Mouse (Mus musculus): ENCODE measurements at regions not wholly inside any gene's neighbourhood (a gene's known extent, or its start where the extent isn't known, plus 50 kb on each side); places are given as distances from the start of the nearest gene placed in this dataset.

GRCm38 (mm10) chr2:169237321-169237720 lies 281.9 kb upstream of the Zfp64 start:
- DNase-seq (ENCODE audit: low spot score) = no peak

- DNase-seq (ENCODE audit: low spot score) = no peak
These were observed 279.1 kb upstream of the Zfp64 start for GRCm38 (mm10) chr2:169234368-169235070.

- no peak for DNase-seq (ENCODE audit: low spot score)
These were observed 278.1 kb upstream of the Zfp64 start for GRCm38 (mm10) chr2:169233151-169234123.

GRCm38 (mm10) chr2:169222264-169222663 lies 266.9 kb upstream of the Zfp64 start:
- no peak for DNase-seq (ENCODE audit: low spot score)

GRCm38 (mm10) chr2:169221141-169221540 lies 265.8 kb upstream of the Zfp64 start:
- no peak for DNase-seq (ENCODE audit: low spot score)

- DNase-seq (ENCODE audit: low spot score) = no peak
These were observed 260.2 kb upstream of the Zfp64 start for GRCm38 (mm10) chr2:169215546-169216043.

- DNase-seq (ENCODE audit: low spot score) = no peak
These were observed 259.0 kb upstream of the Zfp64 start for GRCm38 (mm10) chr2:169214396-169214795.

- DNase-seq (ENCODE audit: low spot score) = peak; percentile 11
These were observed 257.9 kb upstream of the Zfp64 start for GRCm38 (mm10) chr2:169213314-169213713.

GRCm38 (mm10) chr2:169212676-169213257 lies 257.4 kb upstream of the Zfp64 start:
- DNase-seq (ENCODE audit: low spot score) = no peak

- peak; percentile 6 for DNase-seq (ENCODE audit: low spot score)
These were observed 248.9 kb upstream of the Zfp64 start for GRCm38 (mm10) chr2:169204254-169204752.

GRCm38 (mm10) chr2:169191974-169192373 lies 236.6 kb upstream of the Zfp64 start:
- DNase-seq (ENCODE audit: low spot score) = no peak

GRCm38 (mm10) chr2:169191465-169191864 lies 236.1 kb upstream of the Zfp64 start:
- no peak for DNase-seq (ENCODE audit: low spot score)

GRCm38 (mm10) chr2:169177565-169177964 lies 222.2 kb upstream of the Zfp64 start:
- DNase-seq (ENCODE audit: low spot score) = no peak

- no peak for DNase-seq (ENCODE audit: low spot score)
These were observed 213.4 kb upstream of the Zfp64 start for GRCm38 (mm10) chr2:169168795-169169194.

GRCm38 (mm10) chr2:169168376-169168775 lies 213.0 kb upstream of the Zfp64 start:
- no peak for DNase-seq (ENCODE audit: low spot score)

- DNase-seq (ENCODE audit: low spot score) = no peak
These were observed 206.3 kb upstream of the Zfp64 start for GRCm38 (mm10) chr2:169161651-169162050.

GRCm38 (mm10) chr2:169158760-169159159 lies 203.4 kb upstream of the Zfp64 start:
- no peak for DNase-seq (ENCODE audit: low spot score)

- DNase-seq (ENCODE audit: low spot score) = no peak
These were observed 202.8 kb upstream of the Zfp64 start for GRCm38 (mm10) chr2:169158005-169158673.

- no peak for DNase-seq (ENCODE audit: low spot score)
These were observed 201.5 kb upstream of the Zfp64 start for GRCm38 (mm10) chr2:169156908-169157307.

- DNase-seq (ENCODE audit: low spot score) = no peak
These were observed 199.5 kb upstream of the Zfp64 start for GRCm38 (mm10) chr2:169154881-169155280.

- no peak for DNase-seq (ENCODE audit: low spot score)
These were observed 192.3 kb upstream of the Zfp64 start for GRCm38 (mm10) chr2:169147655-169148054.
